Mouse (Mus musculus) liver, embryonic 15.5 days (tissue): Measurements from ENCODE around the gene Abi2. TPM values are rescaled to one million over a fixed set of nuclear protein-coding genes. Genes with fewer than 3 reads are reported as not detected.

Source experiments
- ATAC-seq: fragments of 200-750 bp; cut with Nextera tagmentation; 2 replicates; pipeline ENCODE4 v1.8.0; 2017; ENCODE audit warnings: moderate number of reproducible peaks, mild to moderate bottlenecking, moderate library complexity; ENCODE audit not compliant: insufficient read depth
- H3K27ac ChIP-seq: fragments of 300-500 bp; sonication (generic); replicated peaks from 2 replicates; pipeline ENCODE4 v1.5.1; 2015; ENCODE audit warnings: mild to moderate bottlenecking, inconsistent platforms
- H3K27me3 ChIP-seq: fragments of 300-500 bp; sonication (generic); 2 replicates; pipeline ENCODE4 v1.6.1; 2015; ENCODE audit warnings: mild to moderate bottlenecking, inconsistent platforms
- H3K36me3 ChIP-seq: fragments of 300-500 bp; sonication (generic); replicated peaks from 2 replicates; pipeline ENCODE4 v1.6.1; 2015; ENCODE audit warnings: moderate library complexity, mild to moderate bottlenecking, inconsistent platforms
- H3K4me1 ChIP-seq: fragments of 300-500 bp; sonication (generic); replicated peaks from 2 replicates; pipeline ENCODE4 v1.6.1; 2015; ENCODE audit warnings: inconsistent platforms
- H3K4me2 ChIP-seq: fragments of 300-500 bp; sonication (generic); 2 replicates; pipeline ENCODE4 v1.6.1; 2015; ENCODE audit warnings: moderate library complexity, mild to moderate bottlenecking, inconsistent platforms
- H3K4me3 ChIP-seq: fragments of 300-500 bp; sonication (generic); replicated peaks from 2 replicates; pipeline ENCODE4 v1.5.1; 2015; ENCODE audit warnings: mild to moderate bottlenecking, inconsistent platforms
- H3K9ac ChIP-seq: fragments of 300-500 bp; sonication (generic); 2 replicates; pipeline ENCODE4 v1.6.1; 2015; ENCODE audit warnings: moderate library complexity, mild to moderate bottlenecking, inconsistent platforms
- H3K9me3 ChIP-seq: fragments of 300-500 bp; sonication (generic); replicated peaks from 2 replicates; pipeline ENCODE4 v1.6.1; 2016; ENCODE audit warnings: inconsistent platforms
- WGBS: fragments of 180-500 bp; shearing (Covaris S2); methylation state at CpG from one replicate; pipeline ENCODE4 v1.1.7; 2015; ENCODE audit warnings: mixed read lengths; ENCODE audit not compliant: insufficient replicate concordance; 5-methylcytosine and 5-hydroxymethylcytosine counted together
- polyA plus RNA-seq: library from polyadenylated mRNA; unstranded; fragments of >200 nt; fragmentation: Nextera tagmentation; extraction: Ambion mirVana; gene quantifications from 2 replicates; pipeline ENCODE4 v1.2.1, GENCODE M21; 2015

Abi2 gene
- polyA plus RNA-seq, 1 experiment from 2014 or later, result 3.4 TPM

DNA sequence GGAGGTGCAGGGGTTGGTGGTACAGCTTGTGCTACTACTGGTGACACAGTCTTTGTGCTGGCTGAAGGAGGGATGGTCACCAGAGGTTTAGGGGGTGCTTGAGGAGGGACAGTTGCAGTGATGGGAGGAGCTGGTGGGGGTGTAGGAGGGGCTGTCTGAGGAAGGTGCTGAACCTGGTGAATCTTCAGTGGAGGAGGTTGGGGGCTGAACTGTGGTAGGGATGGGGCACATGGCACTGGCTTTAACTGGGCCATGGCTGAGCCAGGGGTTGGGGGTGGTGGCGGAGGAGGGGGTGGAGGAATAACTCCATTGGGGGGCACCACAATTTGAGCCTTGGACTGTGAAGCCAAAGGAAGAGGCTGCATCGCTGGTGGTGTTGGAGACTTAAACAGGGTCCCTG is 80.2 kb downstream of the Abi2 start:
- H3K4me2 ChIP-seq, result no peak overlapping the region
- ATAC-seq, result no peak
- peaks cover 30% of the 10 kb centered on the region for H3K36me3 ChIP-seq
- no peak overlapping the region for H3K4me3 ChIP-seq
- no peaks in the 10 kb centered on the region for H3K27me3 ChIP-seq
- H3K9ac ChIP-seq, result no peak overlapping the region
- H3K4me1 ChIP-seq, result no peaks in the 10 kb centered on the region
- 84% methylated on average over 2 of the region's 2 CpGs for WGBS
- no peak overlapping the region for H3K27ac ChIP-seq
- H3K9me3 ChIP-seq, result no peaks in the 10 kb centered on the region

DNA sequence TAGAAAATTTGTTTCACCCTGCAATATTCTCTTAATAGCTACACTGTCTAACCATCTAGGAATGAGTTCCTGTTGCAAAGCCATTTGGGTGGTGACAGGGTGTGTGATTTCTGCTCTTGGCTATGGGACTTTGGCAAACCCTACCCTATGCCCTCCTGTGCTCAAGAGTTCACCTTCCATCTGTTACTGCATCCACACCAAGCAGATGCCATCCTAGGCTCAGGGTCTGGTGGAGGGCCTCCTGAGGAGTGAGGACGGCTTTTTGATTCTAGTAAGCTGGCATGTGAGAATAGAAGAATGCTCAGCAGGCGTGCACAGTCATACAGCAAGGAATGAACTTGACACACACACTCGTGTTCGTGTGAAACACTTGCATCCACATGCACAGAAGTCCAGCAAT is 81.1 kb downstream of the Abi2 start:
- Histone ChIP-seq H3K27me3 (no peaks in the 10 kb centered on the region), H3K27ac (no peak overlapping the region), H3K4me2 (no peak overlapping the region), H3K9ac (no peak overlapping the region), H3K9me3 (no peaks in the 10 kb centered on the region), H3K36me3 (peaks cover 35% of the 10 kb centered on the region), H3K4me3 (no peak overlapping the region), H3K4me1 (no peaks in the 10 kb centered on the region)
- no peak; the same call in 1 of the 2 replicates for ATAC-seq
- 60% methylated on average over 4 of the region's 4 CpGs for WGBS

DNA sequence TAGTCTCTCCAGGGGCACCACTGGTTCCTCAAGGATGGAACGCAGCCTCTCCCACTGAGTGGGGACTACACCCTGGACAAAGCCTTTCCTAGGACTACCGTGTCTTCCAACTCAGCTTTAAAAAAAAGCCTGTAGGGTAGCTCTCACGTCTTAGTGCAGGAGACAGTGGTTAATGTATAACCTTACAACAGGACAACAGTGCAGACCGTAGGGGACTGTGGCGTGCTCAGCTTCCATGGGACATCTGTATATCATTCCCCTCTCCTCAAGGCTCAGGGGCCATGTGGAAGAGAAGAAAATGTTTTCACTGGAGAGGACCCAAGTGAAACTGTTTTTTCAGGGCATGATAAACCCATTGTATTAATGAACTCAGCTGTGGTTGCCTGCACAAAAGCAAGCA is 83.0 kb downstream of the Abi2 start:
- no peak overlapping the region for H3K4me2 ChIP-seq
- peaks cover 40% of the 10 kb centered on the region for H3K36me3 ChIP-seq
- no peaks in the 10 kb centered on the region for H3K27me3 ChIP-seq
- no peak overlapping the region for H3K9ac ChIP-seq
- no peak overlapping the region for H3K4me3 ChIP-seq
- no peak overlapping the region for H3K27ac ChIP-seq
- H3K9me3 ChIP-seq, result no peaks in the 10 kb centered on the region
- H3K4me1 ChIP-seq, result no peaks in the 10 kb centered on the region
- no peak for ATAC-seq
- 60% methylated on average over 5 of the region's 5 CpGs for WGBS

DNA sequence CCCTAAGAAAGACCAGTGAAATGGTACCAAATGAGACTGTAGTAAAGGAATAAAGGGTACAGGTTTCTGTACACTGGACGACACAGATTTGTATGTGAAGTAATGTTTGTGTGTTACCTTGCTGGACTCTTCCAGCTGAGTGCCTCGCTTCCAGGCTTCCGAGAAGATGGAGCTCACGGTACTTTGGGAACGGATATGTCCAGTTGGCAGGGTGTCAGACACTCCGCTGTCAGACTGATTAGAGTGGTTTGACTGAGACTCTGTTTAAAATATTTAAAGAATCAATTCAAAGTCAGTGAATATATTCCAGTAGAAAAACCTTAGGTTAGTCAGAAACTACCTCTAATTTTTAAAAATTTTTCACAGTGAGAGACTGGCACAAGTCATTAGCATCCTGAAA is 84.0 kb downstream of the Abi2 start:
- H3K9me3 ChIP-seq, result no peaks in the 10 kb centered on the region
- H3K36me3 ChIP-seq, result peaks cover 39% of the 10 kb centered on the region
- H3K9ac ChIP-seq, result no peak overlapping the region
- 76% methylated on average over 6 of the region's 6 CpGs for WGBS
- no peak for ATAC-seq
- no peak overlapping the region for H3K4me3 ChIP-seq
- no peaks in the 10 kb centered on the region for H3K27me3 ChIP-seq
- H3K4me2 ChIP-seq, result no peak overlapping the region
- H3K4me1 ChIP-seq, result no peaks in the 10 kb centered on the region
- H3K27ac ChIP-seq, result no peak overlapping the region

DNA sequence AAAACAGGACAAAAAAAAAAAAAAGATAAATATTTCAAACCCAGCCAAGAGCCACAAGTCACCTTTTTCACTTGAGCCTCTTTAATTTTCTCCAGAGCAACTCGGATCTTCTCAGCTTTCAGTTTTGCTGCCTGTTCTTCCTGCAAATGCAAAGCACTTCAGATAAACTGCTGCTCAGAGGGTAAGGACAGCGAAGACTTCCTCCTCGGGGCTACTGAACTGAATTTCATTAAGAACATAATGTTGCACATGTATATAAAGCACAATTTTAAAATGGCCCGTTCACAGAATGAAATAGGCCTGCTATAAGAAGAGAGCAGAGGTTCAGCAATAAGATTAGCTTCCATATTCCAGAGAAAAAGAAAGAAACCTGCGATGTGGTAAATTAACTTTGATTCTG is 94.0 kb downstream of the Abi2 start:
- no peaks in the 10 kb centered on the region for H3K9me3 ChIP-seq
- no peak overlapping the region for H3K4me2 ChIP-seq
- H3K36me3 ChIP-seq, result no peaks in the 10 kb centered on the region; the same call in 1 of the 2 replicates
- no peak overlapping the region for H3K27ac ChIP-seq
- ATAC-seq, result no peak
- H3K9ac ChIP-seq, result no peak overlapping the region
- WGBS, result 34% methylated on average over 5 of the region's 5 CpGs
- H3K4me1 ChIP-seq, result no peaks in the 10 kb centered on the region
- H3K27me3 ChIP-seq, result no peaks in the 10 kb centered on the region
- H3K4me3 ChIP-seq, result no peak overlapping the region

DNA sequence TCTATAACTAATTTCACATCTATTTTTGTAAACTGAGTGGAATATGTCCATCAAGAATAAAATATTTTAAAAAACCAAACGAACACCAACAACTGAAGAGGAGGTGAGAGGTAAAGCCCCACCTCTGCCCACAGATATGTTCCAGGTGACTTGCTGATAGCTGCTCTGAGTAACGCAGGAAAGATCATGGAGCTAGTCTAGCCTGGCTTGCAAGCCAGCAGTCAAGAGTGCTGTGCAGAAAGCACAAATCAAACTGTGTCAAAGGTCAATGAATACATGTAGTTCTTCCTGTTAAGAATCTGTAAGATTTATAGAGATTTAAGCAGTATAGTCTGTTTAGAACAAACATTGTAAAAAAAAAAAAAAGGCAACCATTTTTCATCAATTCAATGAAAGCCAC is 101.2 kb downstream of the Abi2 start:
- Histone ChIP-seq H3K4me1 (no peaks in the 10 kb centered on the region), H3K27ac (no peak overlapping the region), H3K4me2 (no peak overlapping the region), H3K36me3 (peaks cover 3% of the 10 kb centered on the region; the same call in 1 of the 2 replicates), H3K4me3 (no peak overlapping the region), H3K9me3 (no peaks in the 10 kb centered on the region), H3K9ac (no peak overlapping the region), H3K27me3 (no peaks in the 10 kb centered on the region)
- WGBS, result 47% methylated on average over 2 of the region's 2 CpGs
- ATAC-seq, result no peak

DNA sequence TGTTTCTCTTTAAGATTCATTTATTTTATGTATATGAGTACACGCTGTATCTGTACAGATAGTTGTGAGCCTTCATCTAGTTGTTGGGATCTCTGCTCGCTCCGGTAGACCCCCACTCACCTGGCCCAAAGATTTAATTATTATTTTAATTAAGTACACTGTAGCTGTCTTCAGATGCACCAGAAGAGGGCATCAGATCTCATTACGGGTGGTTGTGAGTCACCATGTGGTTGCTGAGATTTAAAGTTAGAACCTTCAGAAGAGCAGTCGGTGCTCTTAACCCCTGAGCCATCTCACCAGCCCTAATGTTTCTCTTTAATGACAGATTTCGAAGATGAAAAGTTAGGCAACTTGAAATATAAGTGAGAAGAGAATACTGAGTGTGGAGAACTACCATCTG is 120.7 kb downstream of the Abi2 start:
- WGBS, result 60% methylated on average over 6 of the region's 6 CpGs
- peaks cover 21% of the 10 kb centered on the region for H3K36me3 ChIP-seq
- no peak for ATAC-seq

DNA sequence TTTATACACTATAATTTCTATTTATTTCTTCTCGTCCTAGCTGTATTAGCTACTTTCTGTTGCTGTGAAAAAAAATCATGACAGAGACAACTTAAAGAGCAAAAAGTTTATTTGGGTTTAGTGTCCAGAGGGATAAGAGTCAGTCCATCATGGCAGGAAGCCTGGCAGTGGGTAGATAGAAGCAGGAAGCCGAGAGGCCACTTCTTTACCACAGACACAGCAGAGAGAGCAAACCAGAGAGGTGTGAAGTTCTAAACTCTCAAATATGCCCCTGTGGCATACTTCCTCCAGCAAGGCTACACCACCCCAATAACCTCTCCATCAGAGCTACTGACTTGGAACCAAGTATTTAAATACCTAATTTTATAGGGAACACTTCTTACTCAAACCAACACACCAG is 121.2 kb downstream of the Abi2 start:
- Histone ChIP-seq H3K27ac (no peak overlapping the region), H3K27me3 (no peaks in the 10 kb centered on the region), H3K4me3 (no peak overlapping the region), H3K36me3 (peaks cover 17% of the 10 kb centered on the region), H3K9ac (no peak overlapping the region), H3K9me3 (no peaks in the 10 kb centered on the region), H3K4me2 (no peak overlapping the region), H3K4me1 (no peaks in the 10 kb centered on the region)
- no peak for ATAC-seq
- WGBS, result 28% methylated on average over 2 of the region's 2 CpGs

More for the DNA sequence above, 120.7 kb downstream of the Abi2 start:
- Histone ChIP-seq H3K4me3 (no peak overlapping the region), H3K9me3 (no peaks in the 10 kb centered on the region), H3K9ac (no peak overlapping the region), H3K27me3 (no peaks in the 10 kb centered on the region), H3K4me2 (no peak overlapping the region), H3K27ac (no peak overlapping the region), H3K4me1 (no peaks in the 10 kb centered on the region)

Other genes starting within 250 kb of the Abi2 start
- 1.3 and 1.5 TPM in 2 replicates for gene Nbeal1, start 229.0 kb upstream of the Abi2 start, polyA plus RNA-seq
- 10.1 and 10.6 TPM in 2 replicates for gene Cyp20a1, start 66.3 kb upstream of the Abi2 start, polyA plus RNA-seq
- 27.2 and 28.1 TPM in 2 replicates for gene Raph1, start 157.5 kb downstream of the Abi2 start, polyA plus RNA-seq